Mouse (Mus musculus): ENCODE data around the gene Smo.

DNA sequence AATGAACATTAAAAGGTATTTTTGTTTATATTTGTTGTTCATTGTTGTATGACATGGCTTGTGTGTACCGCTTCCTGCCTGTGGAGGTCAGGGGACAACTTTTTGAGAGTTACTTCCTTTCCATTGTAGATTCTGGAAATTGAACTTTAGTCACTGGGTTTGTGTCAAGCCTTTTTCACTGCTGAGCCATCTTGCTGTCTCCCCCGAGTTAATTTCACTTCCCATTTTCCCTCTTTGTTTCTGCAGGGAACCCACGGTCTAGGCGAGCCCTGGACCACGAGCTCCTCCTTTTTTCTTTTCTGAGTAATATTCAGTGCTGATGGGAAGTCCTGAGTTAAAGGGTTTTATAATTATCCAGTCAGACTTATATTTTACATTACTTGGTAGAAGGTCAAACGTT is 59.3 kb downstream of the Smo start:
- TF ChIP-seq GATA1 (IDR thresholded peaks at IDR 0.05; ENCODE audit: borderline replicate concordance, low read length) (no peak), FLI1 (IDR thresholded peaks at IDR 0.05; ENCODE audit: low read length) (no peak)
